Mouse (Mus musculus) ES-E14 (cell line): Measurements from ENCODE around the gene Plxnd1. TPM values are rescaled to one million over a fixed set of nuclear protein-coding genes. Genes with fewer than 3 reads are reported as not detected.

ENCODE experiments used
- DNase-seq: peaks from one replicate; pipeline ENCODE4 v3.0.0-alpha.2; 2013; ENCODE audit warnings: low read depth, low spot score
- H3K27ac ChIP-seq: 2 replicates; pipeline ENCODE4 v1.5.1; 2012; ENCODE audit warnings: low read depth, mild to moderate bottlenecking, low read length, moderate library complexity, mixed read lengths; ENCODE audit not compliant: poor library complexity, insufficient read depth, severe bottlenecking
- H3K36me3 ChIP-seq: 2 replicates; pipeline ENCODE4 v1.6.1; 2012; ENCODE audit warnings: mild to moderate bottlenecking, low read length, moderate library complexity, mixed read lengths; ENCODE audit not compliant: control insufficient read depth, poor library complexity, insufficient read depth, severe bottlenecking
- H3K4me1 ChIP-seq, 2 experiments: fragments of 150-350 bp in 1 of 2; sonication (generic) in 1 of 2; 2 replicates each; pipeline ENCODE4 v1.6.1; 2012; ENCODE audit warnings: low read length in 2 of 2, mild to moderate bottlenecking in 1 of 2, mixed read lengths in 1 of 2; ENCODE audit not compliant: control insufficient read depth in 2 of 2, insufficient read depth in 2 of 2, poor library complexity in 1 of 2
- H3K4me3 ChIP-seq, 2 experiments: fragments of 150-350 bp in 1 of 2; sonication (generic) in 1 of 2; 2 replicates each; pipeline ENCODE4 v1.5.1; 2012; ENCODE audit warnings: low read length in 2 of 2, low read depth in 1 of 2, mild to moderate bottlenecking in 1 of 2, mixed read lengths in 1 of 2; ENCODE audit not compliant: insufficient read depth in 1 of 2, poor library complexity in 1 of 2, severe bottlenecking in 1 of 2
- H3K9ac ChIP-seq: 2 replicates; pipeline ENCODE4 v1.6.1; 2012; ENCODE audit warnings: low read depth, mild to moderate bottlenecking, low read length, mixed read lengths; ENCODE audit not compliant: poor library complexity, insufficient read depth, severe bottlenecking
- H3K9me3 ChIP-seq: fragments of 150-350 bp; sonication (generic); 2 replicates; pipeline ENCODE4 v1.6.1; 2012; ENCODE audit warnings: low read depth, mild to moderate bottlenecking, low read length; ENCODE audit not compliant: control insufficient read depth, insufficient read depth
- CHD2 ChIP-seq: IDR thresholded peaks from 2 replicates; pipeline ENCODE4 v1.6.1; 2014; ENCODE audit warnings: mild to moderate bottlenecking, low read depth, low read length, inconsistent platforms
- HCFC1 ChIP-seq: IDR thresholded peaks from 2 replicates; pipeline ENCODE4 v1.6.1; 2012; ENCODE audit warnings: low read length, inconsistent platforms, borderline replicate concordance; ENCODE audit not compliant: insufficient read depth
- MAFK ChIP-seq: IDR thresholded peaks from 2 replicates; pipeline ENCODE4 v1.6.1; 2014; ENCODE audit warnings: mild to moderate bottlenecking, low read depth, low read length, inconsistent platforms; ENCODE audit not compliant: insufficient read depth
- ZC3H11A ChIP-seq: IDR thresholded peaks from 2 replicates; pipeline ENCODE4 v1.6.1; 2012; ENCODE audit warnings: low read depth, mild to moderate bottlenecking, inconsistent platforms, low read length, borderline replicate concordance
- ZNF384 ChIP-seq: IDR thresholded peaks from 2 replicates; pipeline ENCODE4 v1.6.1; 2012; ENCODE audit warnings: low read depth, low read length, inconsistent platforms
- in situ Hi-C, 2 experiments: fragments of 600-800 bp; cut with MboI; formaldehyde crosslinking; loops; one replicate each; pipeline ENCODE4 v1.15.1; 2025; ENCODE audit warnings: low sequenced_read_pairs in 2 of 2, inconsistent platforms in 1 of 2; ENCODE audit not compliant: unreplicated experiment in 2 of 2
- total RNA-seq: library from RNA; depleted of rRNA; stranded (reverse); fragments of 300-350 nt; gene quantifications from 2 replicates; pipeline ENCODE4 v1.2.3, GENCODE M21; 2012

Plxnd1 gene
- total RNA-seq, 1 experiment, result 8.7 TPM

DNA sequence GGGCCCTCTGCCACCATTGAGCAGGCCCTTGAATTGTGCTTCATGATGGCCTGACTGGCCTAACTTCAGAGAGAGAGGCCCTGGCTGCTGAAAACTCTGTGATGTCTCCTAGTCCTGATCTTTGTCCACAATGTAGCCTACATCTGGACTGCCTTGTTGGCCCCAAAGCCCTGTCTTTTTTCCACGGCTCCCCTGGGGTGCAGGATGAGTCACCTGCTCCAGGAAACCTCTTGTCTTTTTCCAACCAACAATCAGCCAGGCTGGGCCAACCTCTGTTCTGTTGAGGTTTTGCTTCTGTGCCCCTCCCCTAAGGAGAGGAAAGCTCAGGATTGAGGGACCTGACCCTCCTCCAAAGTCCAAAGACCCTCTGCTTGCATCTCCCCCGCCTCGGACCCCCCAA is 33.1 kb downstream of the Plxnd1 start:
- no peak for TF ChIP-seq CHD2
- no peak for TF ChIP-seq ZC3H11A
- TF ChIP-seq MAFK, result no peak
- no peak for TF ChIP-seq HCFC1
- no peak for TF ChIP-seq ZNF384
- no peaks in the 10 kb centered on the region for H3K36me3 ChIP-seq
- in situ Hi-C loops, result no loop called here
- H3K4me1 ChIP-seq, result peaks cover 0 to 3% of the 10 kb centered on the region in 2 experiments; a peak in 1 of 4 replicates
- no peaks in the 10 kb centered on the region for H3K9me3 ChIP-seq
- H3K4me3 ChIP-seq, result no peak overlapping the region
- H3K27ac ChIP-seq, result no peak overlapping the region
- DNase-seq, result no peak
- H3K9ac ChIP-seq, result no peak overlapping the region

DNA sequence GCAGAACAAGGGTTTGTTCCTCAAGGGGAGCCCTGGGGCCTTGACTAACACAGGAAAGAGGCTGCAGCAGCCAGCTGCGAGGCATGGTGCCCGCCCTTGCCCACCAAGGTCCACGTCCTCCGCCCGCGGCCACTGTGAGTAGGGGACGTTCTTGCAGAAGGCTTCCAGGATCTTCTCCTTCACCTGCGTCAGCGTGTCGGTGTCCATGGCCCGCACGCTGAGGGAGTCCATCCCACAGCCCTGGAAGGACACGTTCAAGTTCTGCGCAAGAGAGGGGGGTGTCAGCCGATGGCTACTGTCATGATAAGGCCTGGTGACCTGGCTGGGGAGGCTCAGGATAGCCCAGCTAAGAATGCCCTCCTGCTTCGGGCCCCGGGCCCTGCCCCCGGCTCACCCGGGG is 34.5 kb downstream of the Plxnd1 start:
- no peak overlapping the region for H3K9ac ChIP-seq
- H3K4me3 ChIP-seq, result no peak overlapping the region
- no peak for DNase-seq
- in situ Hi-C loops, result no loop called here
- TF ChIP-seq ZC3H11A (no peak), MAFK (no peak), CHD2 (no peak), HCFC1 (no peak), ZNF384 (no peak)
- H3K9me3 ChIP-seq, result no peaks in the 10 kb centered on the region
- peaks cover 0 to 3% of the 10 kb centered on the region in 2 experiments; a peak in 1 of 4 replicates for H3K4me1 ChIP-seq
- H3K27ac ChIP-seq, result no peak overlapping the region
- no peaks in the 10 kb centered on the region for H3K36me3 ChIP-seq

DNA sequence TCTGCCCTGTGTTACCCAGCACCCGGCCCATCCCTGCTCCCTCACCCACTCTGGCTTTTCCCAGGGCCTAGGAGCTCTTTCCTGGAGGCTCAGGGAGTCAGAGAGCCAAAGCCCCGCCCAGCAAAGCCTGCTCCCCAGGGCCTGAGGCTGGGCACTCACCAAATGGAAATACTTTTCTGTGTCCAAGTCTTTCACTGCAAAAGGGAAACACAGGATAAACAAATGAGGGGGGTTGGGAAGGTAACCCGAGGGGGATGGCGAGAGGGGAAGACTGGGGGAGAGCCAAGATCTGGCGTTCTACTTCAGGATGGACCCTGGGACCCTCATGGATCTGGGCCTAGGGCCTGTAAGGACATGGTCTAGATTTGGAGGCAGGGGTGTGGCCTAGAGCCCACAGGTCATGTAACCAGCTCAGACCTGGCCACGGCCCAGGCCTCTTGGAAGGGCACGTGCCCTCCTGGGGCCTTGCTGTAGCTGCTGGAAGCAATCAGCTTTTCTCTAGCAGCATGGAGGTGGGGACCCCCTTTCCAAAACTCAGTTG is 35.6 kb downstream of the Plxnd1 start:
- no peak overlapping the region for H3K9ac ChIP-seq
- H3K27ac ChIP-seq, result no peak overlapping the region

DNA sequence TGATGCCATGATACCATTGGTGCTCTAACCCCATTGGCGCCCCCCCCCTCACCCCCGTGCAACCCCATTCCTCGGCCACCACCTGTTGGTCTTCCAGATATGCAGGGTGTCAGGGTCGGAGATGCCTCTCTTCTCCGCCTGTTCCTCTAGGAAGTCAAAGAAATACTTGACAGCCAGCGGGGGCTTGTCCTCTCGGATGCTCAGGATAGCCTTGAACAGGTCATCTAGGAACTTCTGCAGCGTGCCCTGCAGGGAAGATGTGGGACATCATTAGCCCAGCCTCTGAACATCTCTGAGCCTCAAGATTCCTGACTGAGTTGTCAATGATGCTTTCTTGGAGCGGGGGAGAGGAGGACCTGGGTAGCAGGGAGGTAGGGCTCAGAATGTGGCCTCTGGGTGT is 36.4 kb downstream of the Plxnd1 start:
- H3K9ac ChIP-seq, result no peak overlapping the region
- no peaks in the 10 kb centered on the region for H3K9me3 ChIP-seq
- H3K27ac ChIP-seq, result no peak overlapping the region
- TF ChIP-seq HCFC1, result no peak
- no peak for TF ChIP-seq MAFK
- DNase-seq, result no peak
- H3K4me1 ChIP-seq, result peaks cover 0 to 3% of the 10 kb centered on the region in 2 experiments; a peak in 1 of 4 replicates
- H3K36me3 ChIP-seq, result no peaks in the 10 kb centered on the region
- no peak overlapping the region for H3K4me3 ChIP-seq
- in situ Hi-C loops, result no loop called here

More for the DNA sequence above, 35.6 kb downstream of the Plxnd1 start:
- no peaks in the 10 kb centered on the region for H3K36me3 ChIP-seq
- in situ Hi-C loops, result no loop called here
- no peak for DNase-seq
- no peak overlapping the region for H3K4me3 ChIP-seq
- H3K4me1 ChIP-seq, result peaks cover 0 to 3% of the 10 kb centered on the region in 2 experiments; a peak in 1 of 4 replicates
- H3K9me3 ChIP-seq, result no peaks in the 10 kb centered on the region
- no peak for TF ChIP-seq HCFC1
- no peak for TF ChIP-seq ZC3H11A
- TF ChIP-seq ZNF384, result no peak
- TF ChIP-seq MAFK, result no peak
- TF ChIP-seq CHD2, result no peak

DNA sequence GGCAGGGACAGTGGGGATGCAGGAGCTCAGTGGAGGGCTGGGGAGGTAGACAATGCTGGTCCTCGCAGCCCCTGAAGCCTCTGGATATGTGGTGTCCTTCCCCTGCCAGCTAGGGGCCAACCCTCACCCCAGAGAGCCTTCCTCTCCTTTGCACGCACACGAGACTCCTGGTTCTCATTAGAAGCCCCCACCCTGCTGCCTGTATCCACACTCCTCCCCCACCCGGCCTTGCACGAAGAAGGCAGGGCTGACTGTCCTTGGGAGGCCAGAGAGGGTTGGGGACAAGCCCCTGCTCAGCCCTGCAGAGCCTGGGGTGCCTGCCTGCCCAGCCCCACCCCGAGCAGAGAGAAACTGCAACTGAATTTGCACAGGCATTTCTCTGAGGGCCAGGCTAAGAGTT is 37.1 kb downstream of the Plxnd1 start:
- no peak for DNase-seq
- no peak overlapping the region for H3K27ac ChIP-seq
- no peaks in the 10 kb centered on the region for H3K36me3 ChIP-seq

More for the DNA sequence above, 37.1 kb downstream of the Plxnd1 start:
- Histone ChIP-seq H3K4me1 (peaks cover 0 to 3% of the 10 kb centered on the region in 2 experiments; a peak in 1 of 4 replicates), H3K4me3 (no peak overlapping the region), H3K9ac (no peak overlapping the region), H3K9me3 (no peaks in the 10 kb centered on the region)
- in situ Hi-C loops, result no loop called here
- no peak for TF ChIP-seq HCFC1
- TF ChIP-seq ZNF384, result no peak
- TF ChIP-seq MAFK, result no peak
- no peak for TF ChIP-seq CHD2
- no peak for TF ChIP-seq ZC3H11A
